Mouse (Mus musculus): ENCODE results near the gene Hsf2bp. TPM values are rescaled to one million over a fixed set of nuclear protein-coding genes. Genes with fewer than 3 reads are reported as not detected.

Hsf2bp gene
- polyA plus RNA-seq, 1 experiment = 6.8 TPM

DNA sequence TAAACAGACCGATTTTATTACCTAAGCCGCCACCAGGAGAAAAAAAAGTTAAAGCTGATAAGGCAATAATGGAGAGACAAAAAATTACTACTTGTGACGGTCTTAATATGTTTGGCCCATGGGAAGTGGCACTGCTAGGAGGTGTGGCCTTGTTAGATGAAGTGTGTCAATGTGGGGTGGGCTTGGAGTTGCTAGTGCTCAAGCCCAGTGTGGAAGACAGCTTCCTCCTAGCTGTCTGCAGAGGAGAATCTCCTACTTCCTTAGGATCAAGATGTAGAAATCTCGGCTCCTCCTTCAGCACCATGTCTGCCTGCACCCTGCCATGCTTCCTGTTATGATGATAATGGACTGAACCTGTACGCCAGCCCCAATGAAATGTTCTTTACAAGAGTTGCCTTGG lies 61.5 kb downstream of the Hsf2bp start:
- no peak overlapping the region for H3K27ac ChIP-seq (ENCODE audit: control insufficient read depth, insufficient read depth, low read depth, low read length, poor library complexity)
- no peaks in the 10 kb centered on the region for H3K4me1 ChIP-seq (ENCODE audit: control insufficient read depth, insufficient read depth, low read length)
- TF ChIP-seq CTCF (IDR thresholded peaks at IDR 0.05; ENCODE audit: control insufficient read depth, insufficient read depth, low read length) = no peak
- no peak for TF ChIP-seq POLR2A (IDR thresholded peaks at IDR 0.05; ENCODE audit: borderline replicate concordance, control insufficient read depth, low read depth, low read length)
- no peak overlapping the region for H3K4me3 ChIP-seq (replicated peaks; ENCODE audit: control insufficient read depth, low read depth, low read length)
- 63% methylated on average over 5 of the region's 5 CpGs for WGBS

GRCm38 (mm10) chr17:31973664-31974230 lies 62.4 kb downstream of the Hsf2bp start:
- no peak for TF ChIP-seq CTCF (IDR thresholded peaks at IDR 0.05; ENCODE audit: control insufficient read depth, insufficient read depth, low read length)
- TF ChIP-seq POLR2A (IDR thresholded peaks at IDR 0.05; ENCODE audit: borderline replicate concordance, control insufficient read depth, low read depth, low read length) = no peak
- H3K4me3 ChIP-seq (replicated peaks; ENCODE audit: control insufficient read depth, low read depth, low read length) = no peak overlapping the region
- no peaks in the 10 kb centered on the region for H3K4me1 ChIP-seq (ENCODE audit: control insufficient read depth, insufficient read depth, low read length)
- WGBS = 83% methylated on average over 7 of the region's 7 CpGs
- no peak overlapping the region for H3K27ac ChIP-seq (ENCODE audit: control insufficient read depth, insufficient read depth, low read depth, low read length, poor library complexity)

DNA sequence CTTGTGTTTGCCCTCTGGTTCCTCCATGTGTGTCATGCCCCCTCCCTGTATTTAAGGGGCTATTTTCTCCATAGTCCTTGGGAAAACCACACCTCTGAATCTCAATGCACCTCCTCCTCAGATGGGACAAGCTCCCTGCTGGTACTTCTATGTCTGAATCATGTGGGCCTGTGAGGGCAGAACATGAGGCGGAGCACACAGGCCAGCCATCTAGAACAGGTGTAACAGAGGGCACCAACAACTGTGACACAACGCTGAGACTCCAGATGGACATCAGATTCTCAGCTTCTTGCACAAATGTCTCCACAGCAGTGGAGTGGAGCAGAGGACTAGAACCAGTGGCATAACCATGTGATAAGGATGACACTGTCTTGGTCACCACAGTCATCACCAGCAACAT lies 65.3 kb downstream of the Hsf2bp start:
- H3K4me3 ChIP-seq (replicated peaks; ENCODE audit: control insufficient read depth, low read depth, low read length) = no peak overlapping the region
- no peak for TF ChIP-seq POLR2A (IDR thresholded peaks at IDR 0.05; ENCODE audit: borderline replicate concordance, control insufficient read depth, low read depth, low read length)
- TF ChIP-seq CTCF (IDR thresholded peaks at IDR 0.05; ENCODE audit: control insufficient read depth, insufficient read depth, low read length) = no peak
- no peak overlapping the region for H3K27ac ChIP-seq (ENCODE audit: control insufficient read depth, insufficient read depth, low read depth, low read length, poor library complexity)
- 84% methylated on average over 2 of the region's 2 CpGs for WGBS
- no peaks in the 10 kb centered on the region; the same call in 1 of the 2 replicates for H3K4me1 ChIP-seq (ENCODE audit: control insufficient read depth, insufficient read depth, low read length)

GRCm38 (mm10) chr17:31968801-31969200 lies 67.3 kb downstream of the Hsf2bp start:
- TF ChIP-seq CTCF (IDR thresholded peaks at IDR 0.05; ENCODE audit: control insufficient read depth, insufficient read depth, low read length) (no peak), POLR2A (IDR thresholded peaks at IDR 0.05; ENCODE audit: borderline replicate concordance, control insufficient read depth, low read depth, low read length) (no peak)
- Histone ChIP-seq H3K4me3 (replicated peaks; ENCODE audit: control insufficient read depth, low read depth, low read length) (no peak overlapping the region), H3K27ac (ENCODE audit: control insufficient read depth, insufficient read depth, low read depth, low read length, poor library complexity) (no peak overlapping the region), H3K4me1 (ENCODE audit: control insufficient read depth, insufficient read depth, low read length) (no peaks in the 10 kb centered on the region; the same call in 1 of the 2 replicates)
- 82% methylated on average over 1 of the region's 1 CpGs for WGBS

DNA sequence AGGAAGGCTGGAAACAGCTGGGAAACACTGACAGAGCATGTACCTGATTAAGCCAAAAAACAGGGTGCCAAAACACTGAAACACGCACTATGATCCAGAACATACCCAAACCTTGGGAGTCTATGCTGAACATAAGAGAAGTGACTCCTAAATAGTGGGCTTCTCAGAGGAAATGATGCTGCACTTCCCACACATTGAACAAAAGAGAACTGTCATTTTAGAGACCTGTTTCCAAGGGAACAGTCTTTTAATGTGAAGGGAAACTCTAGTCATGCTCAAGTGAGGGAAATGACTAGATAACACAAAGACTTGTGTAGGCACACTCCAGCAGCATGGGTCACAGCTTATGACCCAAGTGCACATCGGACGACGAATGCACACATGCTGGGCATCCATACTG lies 68.8 kb downstream of the Hsf2bp start:
- 75% methylated on average over 4 of the region's 4 CpGs for WGBS
- TF ChIP-seq POLR2A (IDR thresholded peaks at IDR 0.05; ENCODE audit: borderline replicate concordance, control insufficient read depth, low read depth, low read length) (no peak), CTCF (IDR thresholded peaks at IDR 0.05; ENCODE audit: control insufficient read depth, insufficient read depth, low read length) (no peak)
- Histone ChIP-seq H3K4me1 (ENCODE audit: control insufficient read depth, insufficient read depth, low read length) (no peaks in the 10 kb centered on the region; the same call in 1 of the 2 replicates), H3K4me3 (replicated peaks; ENCODE audit: control insufficient read depth, low read depth, low read length) (no peak overlapping the region), H3K27ac (ENCODE audit: control insufficient read depth, insufficient read depth, low read depth, low read length, poor library complexity) (no peak overlapping the region)

DNA sequence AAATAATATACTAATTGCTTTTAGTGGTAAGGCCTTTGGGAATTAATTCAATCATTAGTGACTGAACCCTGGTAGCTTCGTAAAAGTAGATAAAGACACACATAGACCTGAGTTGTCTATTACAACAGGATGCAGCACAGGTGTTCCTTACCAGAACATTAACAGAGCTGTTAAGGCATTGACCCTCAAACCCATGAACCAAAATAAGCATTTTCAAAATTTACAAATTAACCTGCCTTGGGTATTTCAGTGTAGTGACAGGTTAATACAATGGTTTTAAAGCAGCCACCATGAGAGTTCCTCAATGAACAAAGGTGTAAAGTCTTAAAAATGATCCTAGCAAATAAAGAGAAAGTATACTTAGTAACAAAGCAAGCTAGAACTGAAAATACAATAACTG lies 69.6 kb downstream of the Hsf2bp start:
- no peak overlapping the region for H3K27ac ChIP-seq (ENCODE audit: control insufficient read depth, insufficient read depth, low read depth, low read length, poor library complexity)
- H3K4me1 ChIP-seq (ENCODE audit: control insufficient read depth, insufficient read depth, low read length) = no peaks in the 10 kb centered on the region; the same call in 1 of the 2 replicates
- H3K4me3 ChIP-seq (replicated peaks; ENCODE audit: control insufficient read depth, low read depth, low read length) = no peak overlapping the region
- TF ChIP-seq POLR2A (IDR thresholded peaks at IDR 0.05; ENCODE audit: borderline replicate concordance, control insufficient read depth, low read depth, low read length) = no peak
- no peak for TF ChIP-seq CTCF (IDR thresholded peaks at IDR 0.05; ENCODE audit: control insufficient read depth, insufficient read depth, low read length)
- WGBS = 81% methylated on average over 1 of the region's 1 CpGs

- 38% methylated on average over 2 of the region's 2 CpGs for WGBS
- H3K4me1 ChIP-seq (ENCODE audit: control insufficient read depth, insufficient read depth, low read length) = no peaks in the 10 kb centered on the region; the same call in 1 of the 2 replicates
- H3K27ac ChIP-seq (ENCODE audit: control insufficient read depth, insufficient read depth, low read depth, low read length, poor library complexity) = no peak overlapping the region
- H3K4me3 ChIP-seq (replicated peaks; ENCODE audit: control insufficient read depth, low read depth, low read length) = no peak overlapping the region
- TF ChIP-seq CTCF (IDR thresholded peaks at IDR 0.05; ENCODE audit: control insufficient read depth, insufficient read depth, low read length) = no peak
- no peak for TF ChIP-seq POLR2A (IDR thresholded peaks at IDR 0.05; ENCODE audit: borderline replicate concordance, control insufficient read depth, low read depth, low read length)
Observed at GRCm38 (mm10) chr17:31965623-31966022, 70.5 kb downstream of the Hsf2bp start.

DNA sequence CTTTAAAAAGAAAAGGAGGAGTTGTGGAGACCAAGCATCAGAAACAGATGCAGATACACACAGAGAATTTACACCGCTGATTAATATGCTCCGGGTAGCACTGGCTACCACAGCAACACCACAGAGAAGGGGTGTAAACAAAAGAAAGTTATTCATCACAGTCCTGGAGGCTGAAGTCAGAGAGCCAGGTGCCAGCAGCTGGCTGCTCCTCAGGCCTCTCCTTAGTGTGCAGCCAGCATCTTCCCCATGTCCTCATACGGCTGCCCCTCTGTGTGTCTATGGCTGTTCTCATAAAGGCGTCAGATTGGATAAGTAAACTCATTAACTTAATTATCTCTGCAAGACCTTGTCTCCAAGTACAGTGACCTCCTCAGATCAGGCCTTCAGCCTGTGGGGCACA lies 73.2 kb downstream of the Hsf2bp start:
- Histone ChIP-seq H3K4me1 (ENCODE audit: control insufficient read depth, insufficient read depth, low read length) (no peaks in the 10 kb centered on the region; the same call in 1 of the 2 replicates), H3K4me3 (replicated peaks; ENCODE audit: control insufficient read depth, low read depth, low read length) (no peak overlapping the region), H3K27ac (ENCODE audit: control insufficient read depth, insufficient read depth, low read depth, low read length, poor library complexity) (no peak overlapping the region)
- TF ChIP-seq POLR2A (IDR thresholded peaks at IDR 0.05; ENCODE audit: borderline replicate concordance, control insufficient read depth, low read depth, low read length) = no peak
- no peak for TF ChIP-seq CTCF (IDR thresholded peaks at IDR 0.05; ENCODE audit: control insufficient read depth, insufficient read depth, low read length)
- 90% methylated on average over 4 of the region's 4 CpGs for WGBS

GRCm38 (mm10) chr17:31962281-31962680 lies 73.9 kb downstream of the Hsf2bp start:
- 61% methylated on average over 5 of the region's 5 CpGs for WGBS
- TF ChIP-seq CTCF (IDR thresholded peaks at IDR 0.05; ENCODE audit: control insufficient read depth, insufficient read depth, low read length) (no peak), POLR2A (IDR thresholded peaks at IDR 0.05; ENCODE audit: borderline replicate concordance, control insufficient read depth, low read depth, low read length) (no peak)
- H3K4me3 ChIP-seq (replicated peaks; ENCODE audit: control insufficient read depth, low read depth, low read length) = no peak overlapping the region
- H3K4me1 ChIP-seq (ENCODE audit: control insufficient read depth, insufficient read depth, low read length) = no peaks in the 10 kb centered on the region; the same call in 1 of the 2 replicates
- no peak overlapping the region for H3K27ac ChIP-seq (ENCODE audit: control insufficient read depth, insufficient read depth, low read depth, low read length, poor library complexity)

Data from bone marrow, adult 2 months (tissue).